Comparison of ENCODE assay signal across 18 mouse cellular contexts in the genomic region with DNA sequence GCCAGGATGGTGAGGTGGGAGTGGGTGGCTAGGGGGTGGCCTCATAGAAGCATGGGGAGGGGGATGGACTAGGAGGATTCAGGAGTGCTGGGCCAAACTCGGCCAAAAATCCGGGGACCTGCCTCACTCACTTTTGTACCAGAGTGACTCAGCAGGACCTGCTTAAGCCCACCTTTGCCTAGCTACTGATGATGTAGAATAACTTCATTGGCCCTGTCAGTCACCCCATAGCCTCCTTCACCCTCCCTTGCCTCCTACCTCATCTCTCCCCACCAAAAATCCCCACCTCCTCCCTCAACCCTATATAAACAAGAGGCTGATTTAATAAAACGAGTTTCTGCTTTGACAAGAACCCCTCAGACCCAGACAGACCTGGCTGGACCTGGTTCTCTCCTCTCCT.
"Had no signal": no experiment of that assay in that cellular context is flagged by ENCODE, and none has a peak within 500 bp of the region (broad histone marks: within the 10 kb centered on the region; RNA-seq: fewer than 3 reads in every experiment).

No protein-coding gene starts in this region.

- H3K36me3 ChIP-seq: lung, embryonic 15.5 days; midbrain, embryonic 10.5 days; midbrain, embryonic 12.5 days; midbrain, embryonic 15.5 days; neural tube, embryonic 13.5 days; neural tube, embryonic 15.5 days had no signal

- H3K4me2 ChIP-seq: lung, embryonic 15.5 days; midbrain, embryonic 12.5 days; midbrain, embryonic 15.5 days; neural tube, embryonic 13.5 days; neural tube, embryonic 15.5 days had no signal

- DNase-seq: lung, adult 18-20 months; lung, postnatal 4 days; retina, postnatal 1 day; right cerebral cortex, adult 18-20 months; right cerebral cortex, postnatal 25 days; right cerebral cortex, postnatal 4 days; spleen, adult 18-20 months; thymus, adult 18-20 months; thymus, postnatal 14 days; thymus, postnatal 36 days had no signal

- H3K9ac ChIP-seq: lung, embryonic 15.5 days; midbrain, embryonic 12.5 days; midbrain, embryonic 15.5 days; neural tube, embryonic 13.5 days; neural tube, embryonic 15.5 days had no signal

- H3K4me3 ChIP-seq: lung, embryonic 15.5 days; midbrain, embryonic 10.5 days; midbrain, embryonic 12.5 days; midbrain, embryonic 15.5 days; myocyte; neural tube, embryonic 13.5 days; neural tube, embryonic 15.5 days had no signal

- H3K27me3 ChIP-seq: lung, embryonic 15.5 days; midbrain, embryonic 12.5 days; midbrain, embryonic 15.5 days; neural tube, embryonic 13.5 days; neural tube, embryonic 15.5 days had no signal

- H3K9me3 ChIP-seq: lung, embryonic 15.5 days; midbrain, embryonic 10.5 days; midbrain, embryonic 12.5 days; midbrain, embryonic 15.5 days; neural tube, embryonic 13.5 days; neural tube, embryonic 15.5 days had no signal

- ATAC-seq: lung, postnatal 0 days; midbrain, embryonic 15.5 days had no signal

- H3K27ac ChIP-seq: lung, embryonic 15.5 days; midbrain, embryonic 10.5 days; midbrain, embryonic 12.5 days; midbrain, embryonic 15.5 days; neural tube, embryonic 13.5 days; neural tube, embryonic 15.5 days had no signal

- H3K4me1 ChIP-seq: lung, embryonic 15.5 days; midbrain, embryonic 10.5 days; midbrain, embryonic 12.5 days; midbrain, embryonic 15.5 days; neural tube, embryonic 13.5 days; neural tube, embryonic 15.5 days had no signal
